Mouse (Mus musculus): ENCODE measurements at regions not wholly inside any gene's neighbourhood (a gene's known extent, or its start where the extent isn't known, plus 50 kb on each side); places are given as distances from the start of the nearest gene placed in this dataset.
A peak's percentile ranks its signal among the peaks of the same experiment; 100 is the strongest.

DNA sequence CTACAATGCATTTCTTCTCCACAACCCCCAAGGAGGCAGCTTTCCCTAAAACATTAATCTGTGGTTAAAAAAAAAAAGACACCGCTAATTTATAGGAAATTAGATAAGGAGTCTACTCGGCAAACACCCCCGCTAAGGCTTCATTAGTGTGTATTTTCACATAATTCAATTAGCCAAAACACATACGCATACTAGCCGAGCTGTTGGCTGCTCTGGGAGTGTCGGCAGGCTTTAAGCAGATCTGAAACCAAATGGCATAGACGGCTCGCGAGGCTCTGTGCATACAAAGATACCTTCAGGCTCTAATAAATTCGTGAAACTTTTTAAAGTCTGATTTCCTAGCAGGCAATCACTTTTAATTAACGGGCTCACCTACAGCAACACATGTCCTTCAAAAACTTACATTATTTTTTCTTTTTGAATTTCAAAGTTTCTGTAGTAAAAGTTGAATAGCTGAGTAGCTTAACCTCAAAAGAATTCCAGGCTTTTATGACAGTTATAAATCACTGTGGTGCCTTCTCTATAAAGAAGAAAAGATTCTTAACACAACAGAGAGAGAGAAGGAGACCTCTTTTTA, 68.0 kb upstream of the Smyd2 start:
- DNase-seq (ENCODE audit: low read depth): no peak

DNA sequence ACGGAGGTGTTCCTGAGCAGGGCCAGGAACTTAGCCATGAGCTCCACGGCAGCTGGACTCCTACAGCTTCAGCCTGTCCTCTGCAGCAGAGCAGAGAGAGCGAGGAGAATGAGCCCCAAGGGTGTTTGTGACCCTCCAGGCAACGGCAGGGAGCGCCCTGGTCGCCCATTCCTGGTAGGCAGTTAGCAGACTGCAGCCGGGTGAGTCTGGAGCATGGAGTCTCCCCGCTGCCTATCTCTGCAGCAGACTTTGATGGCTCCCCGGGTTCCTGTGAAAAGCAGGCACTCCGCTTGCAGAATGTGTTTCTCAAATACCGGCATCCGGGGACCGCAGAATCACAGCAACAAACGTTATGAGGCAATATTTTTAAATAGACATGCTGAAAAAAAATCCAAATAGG, 67.2 kb upstream of the Smyd2 start:
- no peak for DNase-seq (ENCODE audit: low read depth)

DNA sequence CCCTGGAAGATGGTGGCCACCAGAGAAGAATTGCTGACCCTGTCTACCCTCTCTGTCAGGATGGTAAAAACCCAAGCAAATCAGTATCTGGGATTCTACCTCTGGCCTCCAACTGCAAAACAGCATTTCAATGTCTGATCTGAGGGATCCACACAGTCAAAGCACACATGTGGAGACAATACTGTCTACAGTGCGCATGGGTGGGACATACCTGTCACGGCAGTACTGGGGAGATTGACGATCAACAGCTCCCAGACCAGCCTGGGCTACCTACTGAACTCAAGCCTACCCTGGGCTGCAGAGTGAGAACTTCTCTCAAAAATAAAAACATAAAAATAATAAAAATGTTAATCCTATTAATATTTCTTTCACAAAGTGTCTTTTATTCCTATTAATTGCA, 66.7 kb upstream of the Smyd2 start:
- no peak for DNase-seq (ENCODE audit: low read depth)

DNA sequence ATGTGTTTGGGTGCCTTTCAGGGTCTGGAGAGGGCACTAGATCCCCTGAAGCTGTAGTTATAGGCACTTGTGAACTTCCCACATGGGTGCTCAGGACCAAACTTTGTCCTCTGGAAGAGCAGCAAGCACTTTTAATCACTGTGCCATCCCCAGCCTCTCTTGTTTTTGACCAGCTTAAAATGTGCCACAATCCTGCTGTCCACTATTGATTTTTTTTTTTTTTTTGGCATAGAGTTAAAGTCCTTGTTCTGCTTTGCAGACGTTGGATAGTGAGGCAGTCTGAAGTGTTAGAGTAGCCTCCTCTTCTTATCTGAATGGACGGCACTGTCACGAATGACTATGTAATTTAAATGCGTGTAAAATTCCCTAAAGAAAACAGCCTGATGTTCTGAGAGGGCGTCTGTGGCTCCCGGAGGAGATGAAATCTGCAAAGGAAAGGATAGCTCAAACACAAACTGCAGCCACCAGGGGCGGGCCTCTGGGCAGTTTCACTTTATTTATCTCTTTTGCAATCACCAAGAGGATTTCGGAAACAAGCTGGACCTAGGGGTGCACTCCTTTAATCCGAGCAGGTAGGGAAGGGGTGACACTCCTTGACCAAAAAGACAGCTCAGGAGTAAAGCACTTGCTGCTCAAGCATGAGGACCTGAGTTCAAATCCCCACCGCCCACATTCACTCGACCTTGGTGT, 63.5 kb upstream of the Smyd2 start:
- no peak for DNase-seq (ENCODE audit: low read depth)

DNA sequence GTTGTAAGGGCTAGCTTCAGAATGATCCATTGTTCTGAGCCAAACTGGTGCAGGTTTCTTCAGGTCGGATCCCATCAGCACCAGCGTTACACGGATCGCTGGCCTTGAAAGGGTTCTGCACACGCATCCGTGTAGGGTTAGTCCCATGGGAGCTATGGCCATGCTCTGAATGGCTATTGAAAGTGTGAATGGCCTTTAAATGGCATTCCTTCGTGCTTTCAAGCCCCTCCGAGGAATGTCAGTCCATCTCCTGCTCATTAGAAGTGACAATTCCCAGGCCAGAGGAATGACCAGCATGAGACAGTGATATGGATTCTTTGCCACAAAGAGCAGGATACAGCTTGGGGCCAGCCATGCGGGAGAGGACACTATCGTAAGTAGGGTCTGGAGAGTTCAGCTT, 56.1 kb upstream of the Smyd2 start:
- no peak for DNase-seq (ENCODE audit: low read depth)

DNA sequence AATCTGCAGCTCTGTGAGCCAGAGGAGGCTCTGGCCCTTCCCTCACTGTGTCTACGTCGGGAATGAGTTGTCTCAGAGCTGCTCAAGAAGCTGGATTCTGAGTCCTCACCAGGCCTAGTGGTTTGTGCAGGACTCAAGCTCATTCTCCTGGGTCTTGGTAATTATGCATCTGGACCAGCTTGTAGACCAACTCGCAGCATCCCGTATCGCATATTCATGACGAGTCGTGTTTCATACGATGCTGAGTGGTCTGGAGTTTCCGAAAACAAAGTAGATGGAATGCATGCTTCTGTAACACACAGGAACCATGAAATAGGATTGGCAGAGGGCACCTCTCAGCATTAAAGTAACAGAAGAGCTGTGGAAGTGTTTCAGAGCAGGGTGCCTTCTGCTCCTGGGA, 53.5 kb upstream of the Smyd2 start:
- no peak for DNase-seq (ENCODE audit: low read depth)

DNA sequence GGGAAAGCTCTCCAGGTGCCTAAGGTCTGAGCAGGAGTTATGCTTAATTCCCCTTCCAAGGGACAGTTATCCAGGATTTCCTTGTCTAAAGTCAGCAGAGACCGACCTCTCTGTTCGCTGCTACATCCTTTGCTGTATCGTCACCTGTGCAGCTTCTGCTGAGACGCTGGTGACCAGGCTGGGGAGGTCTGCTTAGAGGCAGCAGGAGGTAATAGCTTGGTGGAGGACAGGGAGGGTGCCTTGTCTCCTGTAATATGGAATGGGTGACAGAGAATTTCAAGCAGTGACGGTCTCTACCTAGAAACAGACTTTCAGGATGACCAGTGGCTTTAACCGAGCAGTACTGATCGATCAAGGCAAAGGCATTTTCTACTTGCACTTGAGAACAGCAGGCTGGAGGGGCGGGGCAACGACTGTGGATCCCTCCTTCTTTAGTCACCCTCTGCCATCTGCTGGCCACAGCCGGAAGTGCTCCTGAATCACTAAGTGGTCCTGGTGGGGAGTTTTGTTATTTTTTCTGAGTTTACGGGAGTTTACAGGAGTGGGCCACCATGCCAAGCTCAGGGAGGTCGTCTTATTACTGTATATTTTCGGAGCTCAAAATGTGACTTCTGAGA, 50.7 kb upstream of the Smyd2 start:
- DNase-seq (ENCODE audit: low read depth): peak; percentile 55
